22 mouse cellular contexts compared by ENCODE assay signal in genomic region chr10:19879161-19879560, GRCm38 (mm10). TPM values are rescaled to one million over a fixed set of nuclear protein-coding genes. Genes with fewer than 3 reads are reported as not detected.
DNase-seq lines count a peak whose midpoint lies in the region; ATAC-seq and TF ChIP-seq lines count a peak whose summit lies in the region.
"Had no signal": no experiment of that assay in that cellular context is flagged by ENCODE, and none has a peak within 500 bp of the region (broad histone marks: within the 10 kb centered on the region; RNA-seq: fewer than 3 reads in every experiment).

No protein-coding gene starts in this region.

- TF ChIP-seq CTCF in liver, adult 2 months (IDR thresholded peaks at IDR 0.05; ENCODE audit: low read depth, low read length) = no peak
- no peak for TF ChIP-seq CTCF in brain, embryonic 14.5 days (IDR thresholded peaks at IDR 0.05; ENCODE audit: borderline replicate concordance, extremely low read depth, insufficient read depth, insufficient read length)

- H3K79me2 ChIP-seq in liver, adult 2 months (ENCODE audit: control insufficient read depth, insufficient read depth, low read length) = no peaks in the 10 kb centered on the region; the same call in 1 of the 2 replicates

- H3K4me2 ChIP-seq in liver, embryonic 12.5 days = no peak overlapping the region
- no peak overlapping the region for H3K4me2 ChIP-seq in midbrain, embryonic 13.5 days (replicated peaks)
- no peak overlapping the region for H3K4me2 ChIP-seq in intestine, embryonic 15.5 days (replicated peaks)
- H3K4me2 ChIP-seq: embryonic facial prominence, embryonic 15.5 days; heart, embryonic 12.5 days; hindbrain, embryonic 15.5 days had no signal

- H3K27ac ChIP-seq in liver, adult 2 months (replicated peaks; ENCODE audit: insufficient read depth, low read depth, low read length) = no peak overlapping the region
- H3K27ac ChIP-seq in liver, embryonic 12.5 days = no peak overlapping the region
- 0 out of 2 replicates have a peak overlapping the region, but pooled peaks have one; percentile 1 for H3K27ac ChIP-seq in midbrain, embryonic 13.5 days
- no peak overlapping the region for H3K27ac ChIP-seq in midbrain, embryonic 10.5 days (replicated peaks)
- H3K27ac ChIP-seq in intestine, embryonic 15.5 days = no peak overlapping the region
- H3K27ac ChIP-seq: embryonic facial prominence, embryonic 15.5 days; forebrain, embryonic 10.5 days; gastrocnemius, adult 2 months; hindbrain, embryonic 15.5 days had no signal

- H3K27me3 ChIP-seq in liver, adult 2 months (ENCODE audit: control insufficient read depth, insufficient read depth, low read length) = no peaks in the 10 kb centered on the region
- no peaks in the 10 kb centered on the region for H3K27me3 ChIP-seq in liver, embryonic 12.5 days (replicated peaks)
- H3K27me3 ChIP-seq in midbrain, embryonic 13.5 days = no peaks in the 10 kb centered on the region
- H3K27me3 ChIP-seq in midbrain, embryonic 10.5 days (ENCODE audit: low read depth, poor library complexity, severe bottlenecking) = no peaks in the 10 kb centered on the region
- H3K27me3 ChIP-seq in intestine, embryonic 15.5 days (replicated peaks) = no peaks in the 10 kb centered on the region
- H3K27me3 ChIP-seq: embryonic facial prominence, embryonic 15.5 days; heart, embryonic 12.5 days; hindbrain, embryonic 15.5 days had no signal

- TF ChIP-seq POLR2A in liver, adult 2 months (IDR thresholded peaks at IDR 0.05; ENCODE audit: extremely low read depth, insufficient read depth, low read length) = no peak
- TF ChIP-seq POLR2A in brain, embryonic 14.5 days (IDR thresholded peaks at IDR 0.05; ENCODE audit: borderline replicate concordance, extremely low read depth, insufficient read depth, insufficient read length, poor library complexity, severe bottlenecking) = no peak

- no peaks in the 10 kb centered on the region for H3K9me3 ChIP-seq in liver, embryonic 12.5 days (replicated peaks)
- H3K9me3 ChIP-seq in midbrain, embryonic 13.5 days = no peaks in the 10 kb centered on the region
- no peaks in the 10 kb centered on the region for H3K9me3 ChIP-seq in midbrain, embryonic 10.5 days (replicated peaks)
- no peaks in the 10 kb centered on the region for H3K9me3 ChIP-seq in intestine, embryonic 15.5 days
- H3K9me3 ChIP-seq: embryonic facial prominence, embryonic 15.5 days; forebrain, embryonic 10.5 days; heart, embryonic 12.5 days; hindbrain, embryonic 15.5 days had no signal

- ATAC-seq in liver, embryonic 12.5 days = no peak
- ATAC-seq in midbrain, embryonic 13.5 days = no peak
- ATAC-seq in intestine, embryonic 15.5 days = no peak
- ATAC-seq: forebrain, embryonic 14.5 days had no signal

- no peak overlapping the region for H3K9ac ChIP-seq in liver, adult 2 months (ENCODE audit: low read depth, low read length)
- H3K9ac ChIP-seq in liver, embryonic 12.5 days = no peak overlapping the region
- H3K9ac ChIP-seq in midbrain, embryonic 13.5 days (replicated peaks) = no peak overlapping the region
- no peak overlapping the region for H3K9ac ChIP-seq in intestine, embryonic 15.5 days
- H3K9ac ChIP-seq: embryonic facial prominence, embryonic 15.5 days; heart, embryonic 12.5 days; hindbrain, embryonic 15.5 days had no signal

- H3K4me3 ChIP-seq in liver, adult 2 months (ENCODE audit: insufficient read depth, low read depth, low read length) = no peak overlapping the region
- H3K4me3 ChIP-seq in liver, embryonic 12.5 days = no peak overlapping the region
- no peak overlapping the region for H3K4me3 ChIP-seq in midbrain, embryonic 13.5 days (replicated peaks)
- no peak overlapping the region for H3K4me3 ChIP-seq in midbrain, embryonic 10.5 days
- H3K4me3 ChIP-seq in intestine, embryonic 15.5 days (replicated peaks) = no peak overlapping the region
- H3K4me3 ChIP-seq: embryonic facial prominence, embryonic 15.5 days; erythroblast, embryonic 14.5 days; forebrain, embryonic 10.5 days; gastrocnemius, adult 2 months; heart, embryonic 12.5 days; hindbrain, embryonic 15.5 days had no signal

- peaks cover 16% of the 10 kb centered on the region for H3K4me1 ChIP-seq in liver, adult 2 months (ENCODE audit: control insufficient read depth, insufficient read depth, low read length)
- H3K4me1 ChIP-seq in liver, embryonic 12.5 days = peaks cover 36% of the 10 kb centered on the region
- no peaks in the 10 kb centered on the region; the same call in 1 of the 2 replicates for H3K4me1 ChIP-seq in midbrain, embryonic 13.5 days (replicated peaks)
- H3K4me1 ChIP-seq in midbrain, embryonic 10.5 days = peaks cover 13% of the 10 kb centered on the region
- H3K4me1 ChIP-seq in intestine, embryonic 15.5 days (replicated peaks) = 0 out of 2 replicates have a peak, but pooled peaks cover 2% of the 10 kb centered on the region
- H3K4me1 ChIP-seq: embryonic facial prominence, embryonic 15.5 days; heart, embryonic 12.5 days; hindbrain, embryonic 15.5 days had no signal

- peak; percentile 56 for DNase-seq in liver, adult 2 months (ENCODE audit: extremely low read depth, low read depth, low spot score)
- DNase-seq in midbrain, embryonic 10.5 days (ENCODE audit: low spot score) = no peak
- peak; percentile 26 for DNase-seq in brain, embryonic 14.5 days (ENCODE audit: low read depth)
- DNase-seq: adrenal gland, adult 8-10 months; adrenal gland, postnatal 36 days; cerebellum, adult 11 months; cerebellum, adult 8-10 months; cerebellum, postnatal 14 days; embryo, embryonic 11 days; gastrocnemius, adult 2 months; gastrocnemius, postnatal 25 days had no signal

- H3K36me3 ChIP-seq in liver, adult 2 months (ENCODE audit: control insufficient read depth, insufficient read depth, low read length) = peaks cover 9% of the 10 kb centered on the region
- peaks cover 16% of the 10 kb centered on the region for H3K36me3 ChIP-seq in liver, embryonic 12.5 days
- no peaks in the 10 kb centered on the region for H3K36me3 ChIP-seq in midbrain, embryonic 13.5 days
- peaks cover 5% of the 10 kb centered on the region; the same call in 1 of the 2 replicates for H3K36me3 ChIP-seq in midbrain, embryonic 10.5 days
- H3K36me3 ChIP-seq in intestine, embryonic 15.5 days = no peaks in the 10 kb centered on the region
- H3K36me3 ChIP-seq: embryonic facial prominence, embryonic 15.5 days; hindbrain, embryonic 15.5 days had no signal

- WGBS in liver, adult 2 months = 17% methylated on average over 6 of the region's 6 CpGs
- 74% methylated on average over 6 of the region's 6 CpGs for whole genome bisulfite sequencing in liver, embryonic 12.5 days (ENCODE audit: insufficient replicate concordance)
- WGBS in midbrain, embryonic 13.5 days = 74% methylated on average over 6 of the region's 6 CpGs
- WGBS in midbrain, embryonic 10.5 days = 77% methylated on average over 6 of the region's 6 CpGs
- WGBS in intestine, embryonic 15.5 days = 33% methylated on average over 6 of the region's 6 CpGs

RNA-seq across cellular contexts. Expression of gene Slc35d3, which starts 27.9 kb away (rescaled TPM):
- not detected in 2 replicates for total RNA-seq in liver, adult 2 months (2014; rRNA removed)
- polyA plus RNA-seq in liver, adult 2 months (2012; rRNA removed) = 0.04 TPM in 1 of 2 replicates, not detected in the other
- 9.9 and 10.0 TPM in 2 replicates for polyA plus RNA-seq in liver, embryonic 12.5 days (2016; fragmentation: Nextera tagmentation; extraction: Ambion mirVana)
- polyA plus RNA-seq in midbrain, embryonic 13.5 days (2015; fragmentation: Nextera tagmentation; extraction: Ambion mirVana) = 1.3 and 2.5 TPM in 2 replicates
- polyA plus RNA-seq in midbrain, embryonic 10.5 days (2016; fragmentation: Nextera tagmentation; extraction: Ambion mirVana) = 0.90 and 0.97 TPM in 2 replicates
- polyA plus RNA-seq in brain, embryonic 14.5 days (2012; rRNA removed) = 1.7 and 2.1 TPM in 2 replicates
- polyA plus RNA-seq in intestine, embryonic 15.5 days (2015; fragmentation: Nextera tagmentation; extraction: Ambion mirVana) = 0.52 and 0.77 TPM in 2 replicates
- total RNA-seq: gastrocnemius, adult 2 months; gastrocnemius, postnatal 25 days; heart, adult 8-10 months; heart, postnatal 25 days had no signal

RNA-seq across cellular contexts. Expression of gene Pex7, which starts 28.3 kb away (rescaled TPM):
- total RNA-seq in liver, adult 2 months (2014; rRNA removed) = 112 and 114 TPM in 2 replicates
- 118 and 129 TPM in 2 replicates for polyA plus RNA-seq in liver, adult 2 months (2012; rRNA removed)
- 29.7 and 30.9 TPM in 2 replicates for polyA plus RNA-seq in liver, embryonic 12.5 days (2016; fragmentation: Nextera tagmentation; extraction: Ambion mirVana)
- polyA plus RNA-seq in midbrain, embryonic 13.5 days (2015; fragmentation: Nextera tagmentation; extraction: Ambion mirVana) = 24.8 and 26.4 TPM in 2 replicates
- polyA plus RNA-seq in midbrain, embryonic 10.5 days (2016; fragmentation: Nextera tagmentation; extraction: Ambion mirVana) = 31.2 and 33.1 TPM in 2 replicates
- polyA plus RNA-seq in brain, embryonic 14.5 days (2012; rRNA removed) = 18.7 and 23.6 TPM in 2 replicates
- polyA plus RNA-seq in intestine, embryonic 15.5 days (2015; fragmentation: Nextera tagmentation; extraction: Ambion mirVana) = 48.8 and 50.3 TPM in 2 replicates

RNA-seq across cellular contexts. Expression of gene Map3k5, which starts 55.1 kb away (rescaled TPM):
- 25.4 and 26.4 TPM in 2 replicates for total RNA-seq in liver, adult 2 months (2014; rRNA removed)
- polyA plus RNA-seq in liver, adult 2 months (2012; rRNA removed) = 2.8 and 2.9 TPM in 2 replicates
- 1.2 and 1.3 TPM in 2 replicates for polyA plus RNA-seq in liver, embryonic 12.5 days (2016; fragmentation: Nextera tagmentation; extraction: Ambion mirVana)
- polyA plus RNA-seq in midbrain, embryonic 13.5 days (2015; fragmentation: Nextera tagmentation; extraction: Ambion mirVana) = 0.50 and 0.68 TPM in 2 replicates
- 0.32 and 0.34 TPM in 2 replicates for polyA plus RNA-seq in midbrain, embryonic 10.5 days (2016; fragmentation: Nextera tagmentation; extraction: Ambion mirVana)
- 1.2 and 2.2 TPM in 2 replicates for polyA plus RNA-seq in brain, embryonic 14.5 days (2012; rRNA removed)
- polyA plus RNA-seq in intestine, embryonic 15.5 days (2015; fragmentation: Nextera tagmentation; extraction: Ambion mirVana) = 1.9 and 2.4 TPM in 2 replicates
- polyA plus RNA-seq: erythroblast, embryonic 14.5 days had no signal
